Mouse (Mus musculus) macrophage (primary cell): ENCODE measurements around the gene Olfr453. TPM values are rescaled to one million over a fixed set of nuclear protein-coding genes. Genes with fewer than 3 reads are reported as not detected.

ENCODE experiments used
- H3K27ac ChIP-seq: fragments of 350-480 bp; formaldehyde crosslinking; 2 replicates; pipeline ENCODE4 v1.9.0; 2021
- H3K36me3 ChIP-seq: fragments of 350-480 bp; formaldehyde crosslinking; 2 replicates; pipeline ENCODE4 v1.9.0; 2021; ENCODE audit errors: inconsistent target
- H3K4me3 ChIP-seq: fragments of 350-480 bp; formaldehyde crosslinking; 2 replicates; pipeline ENCODE4 v1.9.0; 2021; ENCODE audit errors: inconsistent target
- H3K79me2 ChIP-seq: fragments of 350-480 bp; formaldehyde crosslinking; 2 replicates; pipeline ENCODE4 v1.9.0; 2021; ENCODE audit errors: inconsistent target
- WGBS: methylation state at CpG from one replicate; pipeline ENCODE4 v1.1.7; 2026; ENCODE audit warnings: inconsistent platforms; ENCODE audit not compliant: missing documents; 5-methylcytosine and 5-hydroxymethylcytosine counted together
- polyA plus RNA-seq: library from polyadenylated mRNA; stranded (reverse); fragments of 250-400 nt; gene quantifications from 3 replicates; pipeline ENCODE4 v1.2.4, GENCODE M21; 2018; ENCODE audit warnings: inconsistent platforms

Gene Olfr453
- polyA plus RNA-seq, 1 experiment from 2014 or later: not detected

GRCm38 (mm10) chr6:42794982-42795381 is 55.8 kb downstream of the Olfr453 start:
- Histone ChIP-seq H3K4me3 (no peak overlapping the region), H3K79me2 (no peaks in the 10 kb centered on the region), H3K36me3 (no peaks in the 10 kb centered on the region), H3K27ac (no peak overlapping the region)
- 88% methylated on average over 3 of the region's 3 CpGs for WGBS

Other genes with a start within 250 kb of the Olfr453 start
- gene Olfr455, start 191.8 kb upstream of the Olfr453 start, polyA plus RNA-seq: not detected in 3 replicates
- not detected in 3 replicates for gene Tcaf3, start 141.7 kb upstream of the Olfr453 start, polyA plus RNA-seq
- not detected in 3 replicates for gene Tcaf2, start 94.1 kb upstream of the Olfr453 start, polyA plus RNA-seq
- 0.69 to 0.89 TPM (median 0.70 TPM) in 3 replicates for gene Tcaf1, start 29.3 kb upstream of the Olfr453 start, polyA plus RNA-seq
- gene Olfr38, start 17.0 kb downstream of the Olfr453 start, polyA plus RNA-seq: not detected in 3 replicates
- not detected in 3 replicates for gene Olfr452, start 45.7 kb downstream of the Olfr453 start, polyA plus RNA-seq
- not detected in 3 replicates for gene Olfr450, start 72.6 kb downstream of the Olfr453 start, polyA plus RNA-seq
- gene Olfr449, start 95.0 kb downstream of the Olfr453 start, polyA plus RNA-seq: not detected in 3 replicates
- not detected in 3 replicates for gene Olfr448, start 151.1 kb downstream of the Olfr453 start, polyA plus RNA-seq
- gene Olfr447, start 169.5 kb downstream of the Olfr453 start, polyA plus RNA-seq: not detected in 3 replicates
- not detected in 3 replicates for gene Olfr446, start 182.0 kb downstream of the Olfr453 start, polyA plus RNA-seq
- gene Olfr444, start 209.7 kb downstream of the Olfr453 start, polyA plus RNA-seq: not detected in 3 replicates